23 mouse cellular contexts compared by ENCODE assay signal in the genomic region with DNA sequence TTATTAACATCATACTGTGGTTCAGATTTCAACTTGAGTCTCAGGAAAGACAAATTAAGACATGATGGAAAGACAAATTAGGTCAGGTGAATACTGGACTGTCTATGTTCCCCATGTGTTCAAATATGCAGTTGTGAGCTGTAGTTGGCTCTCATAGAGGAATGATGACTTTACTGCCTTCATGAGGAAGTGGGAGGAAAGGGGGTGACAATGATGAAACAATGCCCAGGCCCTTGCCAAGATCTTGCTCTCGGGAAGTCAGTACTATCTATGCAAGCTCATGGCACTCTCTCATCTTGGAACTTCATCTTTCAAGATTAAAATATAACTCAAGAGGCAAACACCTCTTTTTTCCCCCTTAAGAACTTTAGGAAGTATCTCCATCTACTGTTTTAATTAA.
A peak's percentile ranks its signal among the peaks of the same experiment; 100 is the strongest.
DNase-seq lines count a peak whose midpoint lies in the region; ATAC-seq and TF ChIP-seq lines count a peak whose summit lies in the region.
"Had no signal": no experiment of that assay in that cellular context is flagged by ENCODE, and none has a peak within 500 bp of the region (broad histone marks: within the 10 kb centered on the region; RNA-seq: fewer than 3 reads in every experiment).

No protein-coding gene starts in this region.

- DNase-seq in MEL (ENCODE audit: low read depth, low spot score), result peak; percentile 30
- no peak for DNase-seq in heart, postnatal 14 days
- DNase-seq in kidney, postnatal 25 days, result no peak
- no peak for DNase-seq in cerebellum, adult 11 months
- no peak for DNase-seq in natural killer cell, adult 2 months (ENCODE audit: low spot score in 2 of 2)
- DNase-seq: adrenal gland, adult 2 months; adrenal gland, adult 8-10 months; adrenal gland, postnatal 10 days; adrenal gland, postnatal 14 days; adrenal gland, postnatal 25 days; adrenal gland, postnatal 36 days; B cell, adult 2 months; cerebellum, adult 11-12 months; cerebellum, adult 18-20 months; cerebellum, adult 2 months had no signal

- intact Hi-C loops in heart, postnatal 14 days (cut with DNase I), result no loop called here

- H3K4me1 ChIP-seq in MEL (ENCODE audit: control insufficient read depth in 1 of 2, insufficient read depth in 2 of 2, low read length in 2 of 2), result peaks cover 2 to 3% of the 10 kb centered on the region in 2 experiments; a peak in 3 of 4 replicates

- no peak overlapping the region for H3K9ac ChIP-seq in MEL (ENCODE audit: control insufficient read depth, low read depth, low read length, poor library complexity, severe bottlenecking)

- no peaks in the 10 kb centered on the region for H3K79me2 ChIP-seq in MEL (ENCODE audit: control insufficient read depth, insufficient read depth, low read length, poor library complexity)

- no peak for TF ChIP-seq RAD21 in MEL (IDR thresholded peaks at IDR 0.05; ENCODE audit: low read depth, low read length)

- no peak overlapping the region for H3K27ac ChIP-seq in MEL (ENCODE audit: control insufficient read depth, low read depth, low read length)

- TF ChIP-seq POLR2A in MEL (IDR thresholded peaks at IDR 0.05; ENCODE audit: control insufficient read depth in 1 of 2, insufficient read depth in 1 of 2, low read depth in 1 of 2, low read length in 2 of 2, poor library complexity in 1 of 2), result no peak

- no peak for TF ChIP-seq EP300 in MEL (IDR thresholded peaks at IDR 0.05; ENCODE audit: low read depth in 1 of 2, low read length in 2 of 2)

- ATAC-seq in granulocyte monocyte progenitor cell, adult 5-6 weeks (replicated peaks; ENCODE audit: poor library complexity, severe bottlenecking), result peak; percentile 84
- ATAC-seq in megakaryocyte, adult 5-6 weeks (ENCODE audit: poor library complexity, severe bottlenecking), result peak; percentile 83
- ATAC-seq in megakaryocyte progenitor cell, adult 5-6 weeks (replicated peaks; ENCODE audit: poor library complexity), result peak; percentile 76
- ATAC-seq: activated CD4-positive, CD25-positive, alpha-beta regulatory T cell, adult 4 months; CD4-positive, CD25-positive, alpha-beta regulatory T cell, adult 4 months; Patski had no signal

- H3K27me3 ChIP-seq in MEL (ENCODE audit: control insufficient read depth in 1 of 2, insufficient read depth in 2 of 2, low read length in 2 of 2), result no peaks in the 10 kb centered on the region
- H3K27me3 ChIP-seq: CH12.LX, Patski had no signal

- no peak for TF ChIP-seq CTCF in MEL (IDR thresholded peaks at IDR 0.05 in 2 of 3, conservative IDR thresholded peaks at IDR 0.05 in 1 of 3; ENCODE audit: control insufficient read depth in 1 of 3, insufficient read depth in 1 of 3, low read depth in 2 of 3, low read length in 3 of 3, poor library complexity in 1 of 3, severe bottlenecking in 1 of 3)

- H3K36me3 ChIP-seq in MEL (ENCODE audit: control insufficient read depth in 1 of 2, insufficient read depth in 2 of 2, low read length in 2 of 2), result peaks cover 0 to 3% of the 10 kb centered on the region in 2 experiments; a peak in 2 of 4 replicates
- H3K36me3 ChIP-seq: G1E had no signal

- no peak overlapping the region for H3K4me3 ChIP-seq in MEL (ENCODE audit: control insufficient read depth in 1 of 2, insufficient read depth in 1 of 2, low read depth in 2 of 2, low read length in 2 of 2)

- H3K9me3 ChIP-seq in MEL (replicated peaks; ENCODE audit: insufficient read depth, low read length), result no peaks in the 10 kb centered on the region
- H3K9me3 ChIP-seq: G1E had no signal

TF ChIP-seq in MEL, 35 proteins besides CTCF, POLR2A, EP300 and RAD21:
- TF ChIP-seq MXI1 (IDR thresholded peaks at IDR 0.05; ENCODE audit: low read depth, low read length), result no peak
- TF ChIP-seq ZMIZ1 (IDR thresholded peaks at IDR 0.05; ENCODE audit: low read depth, low read length), result no peak
- no peak for TF ChIP-seq POLR2AphosphoS5 (IDR thresholded peaks at IDR 0.05; ENCODE audit: borderline replicate concordance, low read depth, low read length)
- TF ChIP-seq GABPA (IDR thresholded peaks at IDR 0.05; ENCODE audit: low read depth, low read length), result no peak
- TF ChIP-seq E2F4 (IDR thresholded peaks at IDR 0.05; ENCODE audit: borderline replicate concordance, low read depth, low read length), result no peak
- no peak for TF ChIP-seq JUND (IDR thresholded peaks at IDR 0.05; ENCODE audit: low read depth, low read length)
- no peak for TF ChIP-seq MEF2A (IDR thresholded peaks at IDR 0.05; ENCODE audit: extremely low read depth, insufficient replicate concordance, low read depth, low read length, poor library complexity, severe bottlenecking)
- TF ChIP-seq SIN3A (IDR thresholded peaks at IDR 0.05; ENCODE audit: low read length), result no peak
- no peak for TF ChIP-seq ETS1 (IDR thresholded peaks at IDR 0.05; ENCODE audit: low read depth, low read length)
- no peak for TF ChIP-seq UBTF (IDR thresholded peaks at IDR 0.05; ENCODE audit: borderline replicate concordance, insufficient read depth, low read depth, low read length)
- TF ChIP-seq MAZ (IDR thresholded peaks at IDR 0.05; ENCODE audit: low read depth, low read length), result no peak
- TF ChIP-seq MYB (IDR thresholded peaks at IDR 0.05; ENCODE audit: low read depth, low read length), result no peak
- no peak for TF ChIP-seq USF2 (IDR thresholded peaks at IDR 0.05; ENCODE audit: borderline replicate concordance in 1 of 2, insufficient read depth in 1 of 2, low read depth in 1 of 2, low read length in 2 of 2)
- no peak for TF ChIP-seq MAX (IDR thresholded peaks at IDR 0.05; ENCODE audit: low read length)
